Mouse (Mus musculus) CH12.LX (cell line): ENCODE results near the gene Zfp358. TPM values are rescaled to one million over a fixed set of nuclear protein-coding genes. Genes with fewer than 3 reads are reported as not detected.

ENCODE experiments used
- DNase-seq: peaks from one replicate; pipeline ENCODE4 v3.0.0-alpha.2; 2013; ENCODE audit errors: extremely low read depth
- H3K27ac ChIP-seq: 2 replicates; pipeline ENCODE4 v1.5.1; 2012; ENCODE audit warnings: low read depth, mild to moderate bottlenecking, control low read depth, moderate library complexity; ENCODE audit not compliant: insufficient read depth
- H3K27me3 ChIP-seq: replicated peaks from 2 replicates; pipeline ENCODE3; 2012; ENCODE audit warnings: inconsistent platforms
- H3K36me3 ChIP-seq, 2 experiments: replicated peaks in 1 of 2; 2 replicates each; pipeline versions ENCODE3 to v1.6.1; 2012; ENCODE audit warnings: inconsistent platforms in 1 of 2, low read length in 1 of 2, mild to moderate bottlenecking in 1 of 2, mixed read lengths in 1 of 2, moderate library complexity in 1 of 2; ENCODE audit not compliant: control insufficient read depth in 1 of 2, insufficient read depth in 1 of 2
- H3K4me1 ChIP-seq, 2 experiments: 2 replicates each; pipeline ENCODE4 v1.6.1; 2012; ENCODE audit warnings: inconsistent platforms in 1 of 2, moderate library complexity in 1 of 2; ENCODE audit not compliant: insufficient read depth in 2 of 2, control insufficient read depth in 1 of 2
- H3K4me2 ChIP-seq: 2 replicates; pipeline ENCODE4 v1.6.1; 2012; ENCODE audit warnings: low read depth, mild to moderate bottlenecking, control low read depth; ENCODE audit not compliant: poor library complexity, insufficient read depth, severe bottlenecking
- H3K4me3 ChIP-seq, 3 experiments: fragments of 150-350 bp in 1 of 3; sonication (generic) in 1 of 3; replicated peaks in 1 of 3; 2 replicates each; pipeline versions ENCODE3 to v1.5.1; 2011 to 2012; ENCODE audit warnings: low read depth in 2 of 3, low read length in 2 of 3, mild to moderate bottlenecking in 2 of 3, moderate library complexity in 2 of 3, control low read depth in 1 of 3, improper control_type of control experiment in 1 of 3, inconsistent platforms in 1 of 3, mixed read lengths in 1 of 3; ENCODE audit not compliant: poor library complexity in 1 of 3
- H3K79me2 ChIP-seq: replicated peaks from 2 replicates; pipeline ENCODE4 v1.6.1; 2012; ENCODE audit warnings: mild to moderate bottlenecking, moderate library complexity; ENCODE audit not compliant: control insufficient read depth, poor library complexity, insufficient read depth, severe bottlenecking; ENCODE audit errors: extremely low read depth
- H3K9ac ChIP-seq: 2 replicates; pipeline ENCODE4 v1.6.1; 2012; ENCODE audit warnings: low read depth, mild to moderate bottlenecking, control low read depth, moderate library complexity; ENCODE audit not compliant: insufficient read depth
- H3K9me3 ChIP-seq: replicated peaks from 2 replicates; pipeline ENCODE3; 2012; ENCODE audit warnings: low read length, inconsistent platforms, mixed read lengths
- CTCF ChIP-seq, 2 experiments: IDR thresholded peaks in 1 of 2; conservative IDR thresholded peaks in 1 of 2; 2 replicates each; pipeline ENCODE4 v1.5.1; 2011 to 2012; ENCODE audit warnings: low read depth in 2 of 2, low read length in 2 of 2, improper control_type of control experiment in 1 of 2, inconsistent platforms in 1 of 2, mild to moderate bottlenecking in 1 of 2, moderate library complexity in 1 of 2
- E2F4 ChIP-seq: IDR thresholded peaks from 2 replicates; pipeline ENCODE4 v1.6.1; 2011; ENCODE audit warnings: low read depth, low read length, improper control_type of control experiment; ENCODE audit not compliant: insufficient replicate concordance
- GABPA ChIP-seq: IDR thresholded peaks from 2 replicates; pipeline ENCODE4 v1.6.1; 2012; ENCODE audit warnings: low read depth, low read length, improper control_type of control experiment, inconsistent platforms; ENCODE audit not compliant: insufficient replicate concordance
- MAX ChIP-seq: IDR thresholded peaks from 2 replicates; pipeline ENCODE4 v1.6.1; 2011; ENCODE audit warnings: low read length, improper control_type of control experiment
- MXI1 ChIP-seq: IDR thresholded peaks from 2 replicates; pipeline ENCODE4 v1.6.1; 2011; ENCODE audit warnings: mild to moderate bottlenecking, low read depth, low read length, improper control_type of control experiment
- POLR2A ChIP-seq: IDR thresholded peaks from 2 replicates; pipeline ENCODE4 v1.6.1; 2011; ENCODE audit warnings: low read depth, mild to moderate bottlenecking, improper control_type of control experiment, low read length
- RAD21 ChIP-seq: IDR thresholded peaks from 2 replicates; pipeline ENCODE4 v1.6.1; 2011; ENCODE audit warnings: low read depth, mild to moderate bottlenecking, low read length, improper control_type of control experiment, moderate library complexity
- SMC3 ChIP-seq: IDR thresholded peaks from 2 replicates; pipeline ENCODE4 v1.6.1; 2011; ENCODE audit warnings: low read depth, low read length, improper control_type of control experiment
- ZC3H11A ChIP-seq: IDR thresholded peaks from 2 replicates; pipeline ENCODE4 v1.6.1; 2012; ENCODE audit warnings: low read depth, mild to moderate bottlenecking, inconsistent platforms, low read length, improper control_type of control experiment
- ZNF384 ChIP-seq: IDR thresholded peaks from 2 replicates; pipeline ENCODE4 v1.6.1; 2012; ENCODE audit warnings: low read depth, low read length, improper control_type of control experiment, inconsistent platforms
- dilution Hi-C: fragments of 300-500 bp; cut with MboI; formaldehyde crosslinking; loops from 2 replicates; pipeline ENCODE4 v1.14.3; 2020; ENCODE audit warnings: low sequenced_read_pairs; ENCODE audit not compliant: extremely low pct_unique_long_range_greater_than_20kb, extremely low pct_ligation_motif_present
- in situ Hi-C: fragments of 300-500 bp; cut with MboI; formaldehyde crosslinking; loops from 3 replicates; pipeline ENCODE4 v1.14.3; 2019; ENCODE audit warnings: low sequenced_read_pairs, low pct_ligation_motif_present, low pct_unique_long_range_greater_than_20kb, mixed read lengths
- polyA plus RNA-seq: library from polyadenylated mRNA; unstranded; fragments of >175 nt; gene quantifications from 2 replicates; pipeline ENCODE4 v1.2.1, GENCODE M21; 2012; ENCODE audit warnings: low read depth; ENCODE audit not compliant: insufficient read length
- total RNA-seq, 2 experiments: library from RNA; depleted of rRNA; stranded (reverse); fragments of 300-350 nt in 1 of 2; fragments of >200 nt in 1 of 2; gene quantifications; 2 replicates each; pipeline ENCODE4 v1.2.3; 2012 to 2014

Zfp358 gene
- total and polyA plus RNA-seq, 3 experiments, result 0.17 to 0.64 (median 0.54) TPM

DNA sequence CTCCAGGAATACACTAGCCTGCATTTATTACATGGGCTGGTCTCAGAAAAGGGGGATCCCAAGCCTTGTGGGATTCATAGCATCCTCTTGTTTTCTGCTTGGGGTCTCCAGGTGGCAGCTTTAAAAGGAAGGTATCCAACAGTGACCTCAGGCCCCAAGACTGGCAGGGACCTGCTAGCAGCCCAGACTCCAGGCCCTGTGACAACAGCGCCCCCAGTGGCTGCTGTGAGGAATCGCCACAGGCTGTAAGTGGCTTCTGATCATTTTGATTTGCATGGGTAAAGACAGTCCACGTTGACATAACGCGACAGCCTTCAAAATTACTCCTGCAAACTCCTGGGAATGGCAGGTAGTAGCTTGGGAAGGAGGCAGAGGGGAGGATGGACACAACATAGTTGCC lies 42.3 kb upstream of the Zfp358 start:
- in situ Hi-C loops (no loop called here), dilution Hi-C loops (no loop called here)
- Histone ChIP-seq H3K9me3 (no peaks in the 10 kb centered on the region), H3K36me3 (no peaks in the 10 kb centered on the region), H3K9ac (no peak overlapping the region), H3K4me1 (peaks cover 0 to 4% of the 10 kb centered on the region in 2 experiments; a peak in 1 of 4 replicates), H3K79me2 (no peaks in the 10 kb centered on the region), H3K27ac (no peak overlapping the region), H3K4me3 (no peak overlapping the region), H3K27me3 (no peaks in the 10 kb centered on the region), H3K4me2 (no peak overlapping the region)
- peak; percentile 59 for DNase-seq
- peak; percentile 54 for TF ChIP-seq RAD21
- no peak for TF ChIP-seq MAX
- no peak for TF ChIP-seq POLR2A
- TF ChIP-seq SMC3, result peak; percentile 27
- no peak for TF ChIP-seq ZC3H11A
- peak; percentile 84 to 90 for TF ChIP-seq CTCF (conservative IDR thresholded peaks at IDR 0.05 in 1 of 2, IDR thresholded peaks at IDR 0.05 in 1 of 2; ENCODE audit: low read depth in 2 of 2, low read length in 2 of 2)
- no peak for TF ChIP-seq E2F4

DNA sequence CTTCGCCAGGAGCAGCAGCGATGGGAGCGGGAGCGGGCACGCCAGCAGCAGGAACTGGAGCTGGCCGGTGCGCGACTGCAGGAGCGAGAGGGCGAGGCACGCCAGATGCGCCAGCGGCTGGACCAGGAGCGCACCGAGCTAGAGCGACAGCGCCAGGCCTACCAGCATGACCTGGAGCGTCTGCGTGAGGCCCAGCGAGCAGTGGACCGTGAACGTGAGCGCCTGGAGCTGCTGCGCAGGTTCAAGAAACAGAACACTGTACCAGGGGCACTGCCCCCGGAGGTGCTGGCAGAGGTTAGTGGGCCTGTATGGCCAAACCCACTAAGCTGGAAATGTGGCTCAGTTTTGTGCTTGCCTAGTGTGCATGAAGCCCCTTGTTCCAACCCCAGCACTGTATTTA lies 40.9 kb upstream of the Zfp358 start:
- H3K4me1 ChIP-seq, result peaks cover 0 to 4% of the 10 kb centered on the region in 2 experiments; a peak in 1 of 4 replicates
- DNase-seq, result no peak
- in situ Hi-C loops (no loop called here), dilution Hi-C loops (no loop called here)
- no peak overlapping the region for H3K9ac ChIP-seq
- no peak overlapping the region for H3K4me3 ChIP-seq
- H3K36me3 ChIP-seq, result peaks cover 0 to 8% of the 10 kb centered on the region in 2 experiments
- no peak overlapping the region for H3K4me2 ChIP-seq
- H3K79me2 ChIP-seq, result no peaks in the 10 kb centered on the region
- no peak for TF ChIP-seq ZNF384
- H3K27me3 ChIP-seq, result no peaks in the 10 kb centered on the region
- no peak overlapping the region for H3K27ac ChIP-seq
- no peaks in the 10 kb centered on the region for H3K9me3 ChIP-seq

DNA sequence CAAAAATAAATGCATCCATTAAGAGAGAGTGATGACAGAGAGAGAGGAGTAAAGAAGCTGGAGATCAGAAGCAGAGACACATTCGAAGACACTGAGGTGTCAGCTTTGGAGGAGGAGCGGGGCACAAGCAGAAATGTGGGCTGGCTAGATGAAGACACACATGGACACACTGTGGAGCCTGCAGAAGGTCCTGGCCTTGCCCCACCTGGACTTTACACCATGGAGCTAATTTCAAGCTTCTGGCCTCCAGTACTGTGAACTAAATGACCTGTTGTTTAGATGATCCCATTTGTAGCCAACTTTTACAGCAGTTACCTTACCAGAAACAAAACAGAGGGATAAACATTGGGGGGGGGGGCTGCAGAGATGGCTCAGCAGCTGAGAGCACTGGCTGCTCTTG lies 29.7 kb upstream of the Zfp358 start:
- peaks cover 3 to 12% of the 10 kb centered on the region in 2 experiments; a peak in 2 of 4 replicates for H3K4me1 ChIP-seq
- no peak overlapping the region for H3K4me3 ChIP-seq
- no peak overlapping the region for H3K27ac ChIP-seq
- peaks cover 0 to 41% of the 10 kb centered on the region in 2 experiments for H3K36me3 ChIP-seq
- no peak overlapping the region for H3K9ac ChIP-seq
- TF ChIP-seq GABPA (no peak), ZNF384 (no peak), MXI1 (no peak)
- H3K4me2 ChIP-seq, result no peak overlapping the region
- no peak for DNase-seq
- in situ Hi-C loops, result loop anchor here (10.0 kb wide), 1 partner anchor 212 kb away; the partner anchor contains the start of genes Fcor and Trappc5
- no peaks in the 10 kb centered on the region for H3K9me3 ChIP-seq
- H3K79me2 ChIP-seq, result no peaks in the 10 kb centered on the region
- dilution Hi-C loops, result no loop called here
- no peaks in the 10 kb centered on the region for H3K27me3 ChIP-seq
